Mouse (Mus musculus) bone marrow macrophage, adult 2 months (primary cell): ENCODE measurements around the gene Siva1. TPM values are rescaled to one million over a fixed set of nuclear protein-coding genes. Genes with fewer than 3 reads are reported as not detected.

Experiments used
- H3K27ac ChIP-seq: 2 replicates; pipeline ENCODE4 v1.5.1; 2012; ENCODE audit warnings: low read depth, low read length; ENCODE audit not compliant: insufficient read depth
- H3K4me1 ChIP-seq: 2 replicates; pipeline ENCODE4 v1.6.1; 2012; ENCODE audit warnings: low read length; ENCODE audit not compliant: control insufficient read depth, insufficient read depth
- H3K4me3 ChIP-seq: 2 replicates; pipeline ENCODE4 v1.5.1; 2012; ENCODE audit warnings: mild to moderate bottlenecking, low read length, moderate library complexity; ENCODE audit not compliant: insufficient read depth
- CTCF ChIP-seq: IDR thresholded peaks from 2 replicates; pipeline ENCODE4 v1.5.1; 2012; ENCODE audit warnings: low read depth, mild to moderate bottlenecking, low read length, moderate library complexity
- POLR2A ChIP-seq: IDR thresholded peaks from 2 replicates; pipeline ENCODE4 v1.6.1; 2012; ENCODE audit warnings: mild to moderate bottlenecking, low read depth, low read length, borderline replicate concordance
- polyA plus RNA-seq: library from polyadenylated mRNA; stranded (reverse); fragments of >200 nt; gene quantifications from 2 replicates; pipeline ENCODE4 v1.2.4, GENCODE M21; 2012; ENCODE audit not compliant: missing spikeins, insufficient read depth, insufficient read length

Gene Siva1
- polyA plus RNA-seq, 1 experiment = 34.9 TPM

DNA sequence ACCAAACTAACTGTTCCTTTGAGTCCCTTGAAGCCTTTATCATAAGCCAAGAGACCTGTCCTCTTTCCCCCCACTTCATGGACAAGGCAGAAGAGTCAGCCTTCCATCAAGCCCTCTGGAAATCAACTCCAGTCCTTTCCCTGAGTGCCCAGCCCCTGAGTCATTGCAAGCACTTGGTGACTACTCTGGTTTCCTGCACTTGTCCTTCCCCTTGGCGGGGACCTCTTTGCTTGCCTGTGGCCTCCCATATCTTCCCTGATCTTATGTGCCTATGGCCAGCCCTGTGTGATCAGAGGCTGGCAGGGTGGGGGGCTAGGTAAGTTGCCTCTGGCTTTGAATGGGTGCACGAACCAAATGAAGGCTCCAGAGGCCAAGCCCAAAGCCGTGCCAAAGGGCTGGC lies 22.6 kb upstream of the Siva1 start:
- Histone ChIP-seq H3K4me3 (no peak overlapping the region), H3K4me1 (peaks cover 51% of the 10 kb centered on the region), H3K27ac (no peak overlapping the region)
- TF ChIP-seq POLR2A (no peak), CTCF (no peak)

DNA sequence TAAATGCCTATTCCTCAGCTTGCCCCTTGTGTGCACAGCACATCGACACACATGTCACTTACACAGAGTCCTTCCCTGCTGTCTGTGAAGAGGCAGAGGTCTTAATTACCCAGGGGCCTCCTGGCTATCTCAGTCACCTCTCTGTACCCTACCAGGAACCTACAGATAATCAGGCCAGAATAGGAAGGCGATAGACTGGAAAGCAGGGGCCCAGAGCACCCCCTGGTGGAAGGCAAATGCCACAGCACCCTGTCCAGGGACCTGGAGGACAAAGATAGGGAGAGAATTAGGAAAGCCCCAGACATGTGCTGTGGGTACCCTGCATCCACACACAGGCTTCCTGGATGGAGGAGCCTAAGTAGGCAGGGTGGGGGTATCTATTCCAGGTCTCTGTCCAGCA lies 20.7 kb upstream of the Siva1 start:
- Histone ChIP-seq H3K4me1 (peaks cover 53% of the 10 kb centered on the region), H3K27ac (no peak overlapping the region), H3K4me3 (no peak overlapping the region)
- TF ChIP-seq CTCF = peak; percentile 86
- no peak for TF ChIP-seq POLR2A

DNA sequence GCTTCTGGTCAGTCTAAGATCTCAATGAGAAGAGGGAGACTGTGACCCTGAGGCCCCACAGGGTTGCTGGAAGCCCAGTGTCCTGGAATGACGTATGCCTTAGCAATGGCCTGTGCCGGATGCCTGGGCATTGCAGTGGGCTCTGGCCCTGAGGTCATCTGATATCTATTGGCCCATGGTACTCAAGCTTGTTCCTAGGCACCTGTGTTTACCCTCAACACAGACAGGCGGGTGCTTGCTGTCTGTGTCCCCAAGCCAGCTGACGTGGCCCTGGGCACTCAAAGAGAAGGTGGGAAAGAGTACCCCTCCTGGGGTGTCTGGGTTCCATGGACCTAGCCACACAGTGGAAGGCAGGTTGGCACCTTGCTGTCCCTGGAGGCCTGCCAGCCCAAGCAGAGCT lies 18.8 kb upstream of the Siva1 start:
- H3K27ac ChIP-seq = no peak overlapping the region
- H3K4me3 ChIP-seq = no peak overlapping the region
- H3K4me1 ChIP-seq = peaks cover 54% of the 10 kb centered on the region
- TF ChIP-seq POLR2A (no peak), CTCF (no peak)

DNA sequence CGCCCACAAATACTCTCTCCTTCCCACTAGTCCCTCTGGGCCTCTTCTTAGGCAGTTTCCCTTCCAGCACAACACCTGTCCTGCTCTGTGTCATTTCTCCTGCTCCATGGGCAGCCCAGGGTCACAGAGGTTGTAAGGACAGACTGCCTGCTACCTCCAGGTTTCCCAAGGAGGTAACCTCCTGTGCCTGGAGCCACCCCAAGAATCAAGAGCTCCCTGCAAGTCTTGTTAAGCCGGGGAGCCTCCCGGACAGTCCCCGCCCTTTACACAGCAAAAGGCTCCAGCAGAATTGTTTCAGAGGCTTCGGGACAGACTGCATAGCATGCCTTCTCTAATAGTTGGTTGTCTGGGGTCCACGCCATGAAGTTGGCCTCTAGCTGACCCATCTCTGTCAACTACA lies 18.0 kb upstream of the Siva1 start:
- no peak overlapping the region; the same call in 1 of the 2 replicates for H3K27ac ChIP-seq
- no peak overlapping the region for H3K4me3 ChIP-seq
- TF ChIP-seq CTCF = no peak
- peaks cover 54% of the 10 kb centered on the region for H3K4me1 ChIP-seq

DNA sequence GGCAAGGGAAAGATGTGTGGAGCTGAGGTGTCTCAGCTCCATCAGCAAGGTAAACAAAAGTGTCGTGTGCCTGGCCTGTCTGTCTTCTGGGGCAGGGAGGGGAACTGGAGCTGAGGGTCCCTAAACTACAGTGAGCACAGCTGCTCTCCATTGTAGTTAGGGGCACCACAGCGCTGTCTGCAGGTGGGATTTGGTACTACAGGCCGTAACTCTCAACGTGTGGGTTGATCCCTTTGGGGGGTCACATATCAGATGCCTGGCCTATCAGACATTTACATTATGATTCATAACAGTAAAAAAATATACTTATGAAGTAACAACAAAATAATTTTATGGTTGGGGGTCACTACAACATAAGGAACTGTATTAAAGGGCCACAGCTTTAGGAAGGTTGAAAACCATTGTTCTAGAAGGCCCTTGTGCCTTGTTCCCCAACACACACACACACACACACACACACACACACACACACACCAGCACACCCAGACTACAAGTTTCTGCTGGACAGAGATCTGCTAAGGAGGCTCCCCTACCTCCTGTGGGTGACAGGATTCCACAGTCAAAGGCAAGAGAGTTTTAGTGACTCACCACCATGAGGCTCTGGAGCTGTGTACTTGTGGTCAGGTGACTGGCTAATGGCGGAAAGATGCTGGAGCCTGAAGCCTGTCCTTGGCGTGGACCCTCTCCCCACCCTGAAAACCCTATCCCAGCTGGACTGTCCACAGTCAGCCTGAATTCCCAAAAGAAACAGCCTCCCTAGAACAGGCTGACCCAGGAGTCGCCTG lies 17.2 kb upstream of the Siva1 start:
- peak overlapping the region; percentile 96 for H3K27ac ChIP-seq
- H3K4me1 ChIP-seq = peaks cover 53% of the 10 kb centered on the region
- TF ChIP-seq POLR2A (no peak), CTCF (peak; percentile 31; the same call in 1 of the 2 replicates)
- no peak overlapping the region for H3K4me3 ChIP-seq

DNA sequence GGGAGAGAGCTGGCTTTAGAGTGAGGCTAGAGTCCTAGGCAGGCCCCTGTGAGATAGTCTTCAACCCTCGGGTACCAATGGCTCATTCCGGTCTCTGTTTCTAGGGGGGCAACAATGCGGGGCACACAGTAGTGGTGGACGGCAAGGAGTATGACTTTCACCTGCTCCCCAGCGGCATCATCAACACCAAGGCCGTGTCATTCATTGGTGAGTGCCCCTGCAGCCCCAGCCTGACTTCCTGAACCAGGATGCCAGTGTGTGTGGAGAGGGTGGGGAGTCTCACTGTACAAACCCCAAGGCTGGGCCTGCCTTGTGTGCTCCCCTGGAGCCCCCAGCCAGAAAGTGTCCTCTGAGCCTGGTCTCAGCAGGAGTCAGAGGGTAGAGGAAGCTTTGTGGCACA lies 16.3 kb upstream of the Siva1 start:
- H3K4me3 ChIP-seq = peak overlapping the region; percentile 32
- H3K4me1 ChIP-seq = peaks cover 54% of the 10 kb centered on the region
- TF ChIP-seq CTCF (no peak), POLR2A (no peak)
- peak overlapping the region; percentile 96 for H3K27ac ChIP-seq

DNA sequence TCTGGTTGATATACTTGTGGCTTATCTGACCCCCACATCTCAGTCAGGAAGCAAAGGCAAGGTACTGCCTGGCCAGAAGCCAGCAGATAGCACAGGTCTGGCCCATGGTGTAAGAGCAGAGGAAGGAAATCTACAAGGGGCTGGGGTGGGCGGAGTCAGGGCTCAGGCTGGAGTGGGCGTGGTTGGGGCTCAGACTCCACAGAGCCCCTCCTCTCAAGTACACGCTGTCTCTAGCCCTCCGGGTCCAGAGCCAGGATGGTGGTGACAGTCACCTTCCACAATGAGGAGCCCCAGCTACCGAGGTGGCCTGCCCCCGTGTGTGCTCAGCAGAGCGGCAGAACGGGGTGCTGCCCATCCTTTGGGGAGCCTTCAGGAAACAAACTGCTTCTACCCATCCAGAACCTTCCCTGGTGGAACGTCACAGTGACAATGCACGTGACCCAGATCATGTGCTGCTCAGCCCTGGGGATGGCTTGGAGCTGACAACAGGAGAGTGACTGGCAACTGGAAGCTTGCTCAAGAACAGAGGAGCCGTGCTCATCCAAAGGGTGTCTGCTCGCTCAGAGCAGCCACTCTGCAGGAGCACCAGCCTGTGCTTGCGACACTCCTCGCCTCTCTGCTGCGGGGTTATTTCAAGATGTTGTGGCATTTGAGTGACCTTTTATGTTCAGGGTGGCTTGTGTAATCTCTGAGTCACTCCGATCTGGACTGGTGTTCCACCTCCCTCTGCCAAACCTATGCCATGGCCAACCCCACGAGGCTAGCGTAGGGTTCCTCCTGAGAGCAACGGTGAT lies 15.4 kb upstream of the Siva1 start:
- Histone ChIP-seq H3K27ac (peak overlapping the region; percentile 96), H3K4me3 (peak overlapping the region; percentile 44), H3K4me1 (peaks cover 64% of the 10 kb centered on the region)
- TF ChIP-seq CTCF (no peak), POLR2A (peak; percentile 15; the same call in 1 of the 2 replicates)

DNA sequence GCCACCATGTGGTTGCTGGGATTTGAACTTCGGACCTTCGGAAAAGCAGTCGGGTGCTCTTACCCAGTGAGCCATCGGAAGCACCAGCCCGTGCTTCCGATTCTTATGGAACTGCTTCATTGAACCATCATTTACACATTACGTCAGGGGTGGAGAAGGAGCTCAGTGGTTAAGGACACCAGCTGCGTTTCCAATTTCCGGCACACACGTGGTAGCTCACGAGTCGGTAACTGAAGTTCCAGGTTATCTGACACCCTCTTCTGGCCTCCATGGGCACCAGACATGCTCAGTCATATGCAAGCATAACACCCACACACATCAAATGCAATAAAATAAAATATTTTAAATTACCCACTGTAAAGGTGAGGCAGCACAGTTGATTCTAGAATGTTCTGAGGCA lies 14.4 kb upstream of the Siva1 start:
- no peak for TF ChIP-seq CTCF
- TF ChIP-seq POLR2A = no peak

DNA sequence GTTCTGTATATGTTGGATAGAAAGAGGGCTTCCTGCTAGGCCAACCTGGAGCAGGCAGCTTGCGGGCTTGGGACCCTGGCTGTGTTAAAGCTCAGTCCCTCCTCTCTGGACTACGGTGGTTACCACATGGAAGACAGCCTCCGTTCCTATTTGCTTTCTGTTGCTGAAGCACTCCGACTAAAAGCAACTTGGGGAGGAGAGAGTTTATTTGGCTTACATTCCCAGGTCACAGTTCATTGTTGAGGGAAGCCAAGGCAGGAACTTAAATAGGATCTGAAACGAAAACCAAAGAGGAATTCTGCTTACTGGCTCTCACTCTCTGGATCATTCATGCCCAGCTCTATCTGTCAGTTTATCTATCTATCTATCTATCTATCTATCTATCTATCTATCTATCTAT lies 13.7 kb upstream of the Siva1 start:
- peaks cover 63% of the 10 kb centered on the region for H3K4me1 ChIP-seq
- peak overlapping the region; percentile 96 for H3K27ac ChIP-seq
- TF ChIP-seq CTCF (no peak), POLR2A (no peak)
- no peak overlapping the region for H3K4me3 ChIP-seq

More for the DNA sequence above, 14.4 kb upstream of the Siva1 start:
- Histone ChIP-seq H3K4me3 (no peak overlapping the region), H3K4me1 (peaks cover 65% of the 10 kb centered on the region), H3K27ac (peak overlapping the region; percentile 96)

DNA sequence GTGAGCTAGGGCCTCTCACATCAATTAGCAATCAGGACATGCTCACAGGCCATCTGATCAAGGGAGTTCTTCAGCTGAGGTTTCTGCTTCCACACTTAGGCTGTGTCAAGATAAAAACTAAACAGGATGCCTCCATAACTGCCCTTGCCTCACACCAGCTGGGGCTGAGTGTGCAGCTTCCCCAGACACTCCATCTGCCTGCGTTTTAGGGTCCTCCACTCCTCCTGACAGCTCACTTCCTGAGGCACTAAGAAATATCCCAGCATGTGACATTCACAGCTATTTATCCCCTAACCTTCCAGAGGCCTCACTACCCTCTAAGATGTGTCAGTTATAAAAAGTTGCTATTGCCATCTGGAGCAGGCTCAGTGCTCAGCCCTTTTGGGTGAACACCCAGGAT lies 13.0 kb upstream of the Siva1 start:
- H3K4me3 ChIP-seq = peak overlapping the region; percentile 60
- H3K27ac ChIP-seq = peak overlapping the region; percentile 95
- TF ChIP-seq CTCF (no peak), POLR2A (no peak)
- peaks cover 56% of the 10 kb centered on the region for H3K4me1 ChIP-seq
